Mouse (Mus musculus) ES-E14 (cell line): ENCODE results near the gene Igf2r. TPM values are rescaled to one million over a fixed set of nuclear protein-coding genes. Genes with fewer than 3 reads are reported as not detected.

Experiments used
- DNase-seq: peaks from one replicate; pipeline ENCODE4 v3.0.0-alpha.2; 2013; ENCODE audit warnings: low read depth, low spot score
- H3K27ac ChIP-seq: 2 replicates; pipeline ENCODE4 v1.5.1; 2012; ENCODE audit warnings: low read depth, mild to moderate bottlenecking, low read length, moderate library complexity, mixed read lengths; ENCODE audit not compliant: poor library complexity, insufficient read depth, severe bottlenecking
- H3K36me3 ChIP-seq: 2 replicates; pipeline ENCODE4 v1.6.1; 2012; ENCODE audit warnings: mild to moderate bottlenecking, low read length, moderate library complexity, mixed read lengths; ENCODE audit not compliant: control insufficient read depth, poor library complexity, insufficient read depth, severe bottlenecking
- H3K4me1 ChIP-seq, 2 experiments: fragments of 150-350 bp in 1 of 2; sonication (generic) in 1 of 2; 2 replicates each; pipeline ENCODE4 v1.6.1; 2012; ENCODE audit warnings: low read length in 2 of 2, mild to moderate bottlenecking in 1 of 2, mixed read lengths in 1 of 2; ENCODE audit not compliant: control insufficient read depth in 2 of 2, insufficient read depth in 2 of 2, poor library complexity in 1 of 2
- H3K4me3 ChIP-seq, 2 experiments: fragments of 150-350 bp in 1 of 2; sonication (generic) in 1 of 2; 2 replicates each; pipeline ENCODE4 v1.5.1; 2012; ENCODE audit warnings: low read length in 2 of 2, low read depth in 1 of 2, mild to moderate bottlenecking in 1 of 2, mixed read lengths in 1 of 2; ENCODE audit not compliant: insufficient read depth in 1 of 2, poor library complexity in 1 of 2, severe bottlenecking in 1 of 2
- H3K9ac ChIP-seq: 2 replicates; pipeline ENCODE4 v1.6.1; 2012; ENCODE audit warnings: low read depth, mild to moderate bottlenecking, low read length, mixed read lengths; ENCODE audit not compliant: poor library complexity, insufficient read depth, severe bottlenecking
- H3K9me3 ChIP-seq: fragments of 150-350 bp; sonication (generic); 2 replicates; pipeline ENCODE4 v1.6.1; 2012; ENCODE audit warnings: low read depth, mild to moderate bottlenecking, low read length; ENCODE audit not compliant: control insufficient read depth, insufficient read depth
- CHD2 ChIP-seq: IDR thresholded peaks from 2 replicates; pipeline ENCODE4 v1.6.1; 2014; ENCODE audit warnings: mild to moderate bottlenecking, low read depth, low read length, inconsistent platforms
- HCFC1 ChIP-seq: IDR thresholded peaks from 2 replicates; pipeline ENCODE4 v1.6.1; 2012; ENCODE audit warnings: low read length, inconsistent platforms, borderline replicate concordance; ENCODE audit not compliant: insufficient read depth
- MAFK ChIP-seq: IDR thresholded peaks from 2 replicates; pipeline ENCODE4 v1.6.1; 2014; ENCODE audit warnings: mild to moderate bottlenecking, low read depth, low read length, inconsistent platforms; ENCODE audit not compliant: insufficient read depth
- ZC3H11A ChIP-seq: IDR thresholded peaks from 2 replicates; pipeline ENCODE4 v1.6.1; 2012; ENCODE audit warnings: low read depth, mild to moderate bottlenecking, inconsistent platforms, low read length, borderline replicate concordance
- ZNF384 ChIP-seq: IDR thresholded peaks from 2 replicates; pipeline ENCODE4 v1.6.1; 2012; ENCODE audit warnings: low read depth, low read length, inconsistent platforms
- in situ Hi-C, 2 experiments: fragments of 600-800 bp; cut with MboI; formaldehyde crosslinking; loops; one replicate each; pipeline ENCODE4 v1.15.1; 2025; ENCODE audit warnings: low sequenced_read_pairs in 2 of 2, inconsistent platforms in 1 of 2; ENCODE audit not compliant: unreplicated experiment in 2 of 2
- total RNA-seq: library from RNA; depleted of rRNA; stranded (reverse); fragments of 300-350 nt; gene quantifications from 2 replicates; pipeline ENCODE4 v1.2.3, GENCODE M21; 2012

Gene Igf2r
- total RNA-seq, 1 experiment: 91.9 TPM

DNA sequence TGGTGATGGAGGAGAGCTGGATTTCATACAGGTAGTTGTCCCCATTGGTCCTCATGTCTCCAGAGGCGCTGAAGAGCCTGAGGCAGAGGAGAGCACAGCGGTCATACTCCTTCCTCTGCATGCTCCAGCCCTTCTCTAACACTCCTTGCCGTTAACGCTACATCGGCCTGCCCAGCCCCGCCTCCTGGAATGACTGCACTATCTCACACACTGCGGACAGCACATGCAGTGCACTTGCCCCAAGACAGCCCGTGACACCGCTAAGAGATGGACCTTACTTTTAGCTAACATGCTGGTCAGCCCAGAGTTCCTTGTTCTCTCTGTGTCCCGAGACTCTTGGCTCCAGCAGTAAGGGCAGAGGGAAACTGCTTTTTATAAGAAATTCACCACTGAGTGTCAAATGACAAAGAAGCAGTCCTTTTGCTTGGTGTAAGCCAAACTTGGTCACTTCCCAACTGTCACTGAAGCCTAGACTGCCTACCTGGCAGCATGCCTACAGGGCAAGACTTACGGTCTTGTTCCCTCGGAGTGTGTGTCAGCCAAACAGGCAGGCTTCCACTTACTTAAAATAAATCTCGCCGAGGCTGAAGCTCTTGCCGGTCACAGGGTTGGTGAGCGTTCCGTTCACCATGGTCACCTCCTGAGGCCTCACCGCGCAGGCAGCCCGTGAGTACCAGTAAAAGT is 80.9 kb downstream of the Igf2r start:
- peaks cover 59% of the 10 kb centered on the region for H3K36me3 ChIP-seq
- no peak overlapping the region for H3K4me3 ChIP-seq
- no peak overlapping the region for H3K9ac ChIP-seq
- peaks cover 0 to 2% of the 10 kb centered on the region in 2 experiments; a peak in 1 of 4 replicates for H3K4me1 ChIP-seq
- no peak overlapping the region for H3K27ac ChIP-seq
- no peaks in the 10 kb centered on the region for H3K9me3 ChIP-seq
- DNase-seq: no peak
- TF ChIP-seq ZNF384 (no peak), ZC3H11A (no peak), CHD2 (no peak), HCFC1 (no peak), MAFK (no peak)
- in situ Hi-C loops: no loop called here

DNA sequence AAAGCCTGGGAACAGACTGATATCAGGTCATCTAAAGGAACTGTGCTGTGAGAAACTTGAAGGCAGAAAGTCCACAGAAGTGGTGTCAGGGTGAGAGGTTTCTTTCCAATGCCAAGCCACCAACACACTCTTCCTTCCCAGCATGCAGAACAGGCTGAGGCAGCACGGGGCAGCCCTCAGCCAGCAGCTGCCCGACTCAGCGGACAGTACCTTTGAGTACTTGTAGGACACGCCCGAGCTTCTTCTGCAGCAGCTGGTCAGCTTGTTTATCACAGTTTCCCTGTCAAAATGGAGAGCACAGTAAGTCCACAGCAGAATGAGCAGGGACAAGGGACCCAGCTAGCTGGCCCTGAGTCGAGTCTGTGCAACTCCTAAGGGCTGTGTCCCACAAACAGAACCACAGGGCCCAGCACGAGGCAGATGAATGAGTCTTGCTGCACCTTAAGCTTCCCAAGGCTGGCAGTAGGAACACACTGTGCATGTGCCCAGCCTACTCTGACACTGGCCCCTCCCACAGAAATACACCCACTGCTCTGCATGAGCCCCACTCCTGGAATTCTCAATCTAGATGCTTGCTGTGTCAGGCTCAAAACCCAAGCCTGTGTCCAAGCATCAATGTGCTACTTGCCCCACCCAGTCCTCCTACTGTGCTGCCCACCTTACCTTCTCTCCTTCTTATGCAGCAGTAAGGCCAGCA is 84.4 kb downstream of the Igf2r start:
- Histone ChIP-seq H3K4me1 (peaks cover 0 to 2% of the 10 kb centered on the region in 2 experiments; a peak in 1 of 4 replicates), H3K36me3 (peaks cover 47% of the 10 kb centered on the region), H3K9me3 (no peaks in the 10 kb centered on the region), H3K9ac (no peak overlapping the region), H3K27ac (no peak overlapping the region), H3K4me3 (no peak overlapping the region)
- DNase-seq: no peak
- in situ Hi-C loops: no loop called here
- TF ChIP-seq ZC3H11A: no peak
- no peak for TF ChIP-seq CHD2
- TF ChIP-seq ZNF384: no peak
- no peak for TF ChIP-seq HCFC1
- TF ChIP-seq MAFK: no peak

GRCm38 (mm10) chr17:12684412-12684811 is 85.1 kb downstream of the Igf2r start:
- TF ChIP-seq ZC3H11A: no peak
- no peak for TF ChIP-seq MAFK
- no peak for TF ChIP-seq CHD2
- TF ChIP-seq HCFC1: no peak
- TF ChIP-seq ZNF384: no peak
- in situ Hi-C loops: no loop called here
- peaks cover 42% of the 10 kb centered on the region for H3K36me3 ChIP-seq

DNA sequence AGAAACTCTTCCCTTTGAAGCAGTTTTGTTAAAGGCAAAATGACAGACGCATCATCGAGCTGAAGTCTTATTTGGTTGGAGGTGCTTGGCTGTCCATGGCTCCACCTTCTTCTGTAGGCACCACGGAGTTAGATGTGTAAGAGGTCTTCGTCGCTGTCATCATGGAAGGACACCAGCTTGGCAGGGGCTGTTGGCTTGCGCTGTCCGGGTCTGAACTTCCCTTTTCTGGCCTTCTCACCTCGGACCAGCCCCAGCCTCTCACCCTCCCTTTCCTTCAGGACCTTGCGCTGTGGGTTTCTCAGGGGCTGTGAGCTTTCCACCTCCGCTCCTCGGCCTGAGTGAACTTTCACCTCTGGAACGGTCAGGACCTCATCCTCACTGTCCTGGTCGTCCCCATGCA is 85.9 kb downstream of the Igf2r start:
- H3K36me3 ChIP-seq: peaks cover 35% of the 10 kb centered on the region

More at GRCm38 (mm10) chr17:12684412-12684811, 85.1 kb downstream of the Igf2r start:
- Histone ChIP-seq H3K4me1 (peaks cover 0 to 2% of the 10 kb centered on the region in 2 experiments; a peak in 1 of 4 replicates), H3K9me3 (no peaks in the 10 kb centered on the region), H3K27ac (no peak overlapping the region), H3K9ac (no peak overlapping the region), H3K4me3 (no peak overlapping the region)
- no peak for DNase-seq

More for the DNA sequence above, 85.9 kb downstream of the Igf2r start:
- Histone ChIP-seq H3K9me3 (no peaks in the 10 kb centered on the region), H3K9ac (no peak overlapping the region), H3K4me3 (no peak overlapping the region), H3K4me1 (peaks cover 0 to 2% of the 10 kb centered on the region in 2 experiments; a peak in 1 of 4 replicates), H3K27ac (no peak overlapping the region)
- no peak for DNase-seq
- in situ Hi-C loops: no loop called here
- TF ChIP-seq MAFK: no peak
- no peak for TF ChIP-seq ZC3H11A
- TF ChIP-seq HCFC1: no peak
- no peak for TF ChIP-seq ZNF384
